Mouse (Mus musculus) brain, embryonic 14.5 days (tissue): ENCODE measurements around the gene Mgrn1.

Experiments used
- CTCF ChIP-seq: fragments of 200-500 bp; IDR thresholded peaks from 2 replicates; pipeline ENCODE4 v1.5.1; 2012; ENCODE audit warnings: inconsistent platforms, mild to moderate bottlenecking, moderate library complexity, borderline replicate concordance; ENCODE audit not compliant: insufficient read depth, insufficient read length; ENCODE audit errors: extremely low read depth
- POLR2A ChIP-seq: fragments of 200-500 bp; IDR thresholded peaks from 2 replicates; pipeline ENCODE4 v1.6.1; 2012; ENCODE audit warnings: mild to moderate bottlenecking, inconsistent platforms, borderline replicate concordance; ENCODE audit not compliant: poor library complexity, insufficient read depth, insufficient read length, severe bottlenecking; ENCODE audit errors: extremely low read depth

DNA sequence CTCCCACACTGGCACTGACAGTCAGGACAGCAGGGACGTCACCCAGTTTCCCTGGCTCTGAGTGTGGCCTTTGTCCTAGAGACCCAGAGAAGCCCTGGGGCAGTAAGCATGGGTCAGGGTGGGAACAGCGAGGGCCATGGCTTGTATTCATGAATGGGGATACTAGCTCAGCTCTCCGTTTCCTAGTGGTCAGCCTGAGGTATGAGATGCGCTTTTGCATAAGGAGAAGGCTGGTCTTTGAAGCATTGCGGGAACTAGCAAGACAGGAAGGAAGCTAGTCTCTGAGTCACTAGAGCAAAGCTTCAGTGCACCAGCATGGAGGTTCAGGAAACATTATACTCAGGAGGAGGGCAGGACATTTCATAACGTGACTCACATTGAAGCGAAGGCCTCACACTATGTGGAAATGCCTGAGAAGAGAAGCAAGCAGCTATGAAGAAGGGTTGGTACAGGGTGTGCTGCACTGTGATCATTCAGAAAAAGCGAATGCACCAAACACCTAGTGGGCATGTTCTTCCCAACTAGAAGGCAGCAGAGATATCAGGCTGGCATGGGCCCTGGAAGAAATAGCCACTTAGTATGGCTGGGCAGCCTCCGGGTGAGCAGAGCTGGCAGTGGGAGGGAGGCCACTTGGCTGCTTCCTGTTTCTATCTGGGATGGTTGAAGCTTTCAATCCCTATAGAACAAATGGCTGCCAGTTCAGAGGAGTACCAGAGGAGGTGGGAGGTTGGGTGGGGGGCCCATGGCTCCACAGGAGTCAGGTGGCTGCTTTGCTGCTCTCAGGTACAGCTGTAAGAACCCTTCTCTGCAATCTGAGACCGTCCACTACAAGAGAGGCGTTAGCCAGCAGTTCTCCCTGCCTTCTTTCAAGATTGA, 27.1 kb downstream of the Mgrn1 start:
- TF ChIP-seq CTCF (no peak), POLR2A (no peak)
